Mouse (Mus musculus) forebrain, postnatal 0 days (tissue): Measurements from ENCODE around the gene Lonp2. TPM values are rescaled to one million over a fixed set of nuclear protein-coding genes. Genes with fewer than 3 reads are reported as not detected.

Experiments used
- ATAC-seq: fragments of 200-750 bp; cut with Nextera tagmentation; 2 replicates; pipeline ENCODE4 v1.8.0; 2017; ENCODE audit warnings: mild to moderate bottlenecking, moderate library complexity
- DNase-seq: peaks from one replicate; pipeline ENCODE4 v3.0.0-alpha.2; 2015
- H3K27ac ChIP-seq: fragments of 300-500 bp; sonication (generic); 2 replicates; pipeline ENCODE4 v1.5.1; 2014; ENCODE audit warnings: low read depth, mild to moderate bottlenecking, antibody characterized with exemption, low read length, moderate library complexity, mixed read lengths
- H3K27me3 ChIP-seq: fragments of 300-500 bp; sonication (generic); 2 replicates; pipeline ENCODE4 v1.6.1; 2014; ENCODE audit warnings: mild to moderate bottlenecking, low read length, mixed read lengths; ENCODE audit not compliant: insufficient read depth
- H3K36me3 ChIP-seq: fragments of 300-500 bp; sonication (generic); 2 replicates; pipeline ENCODE4 v1.6.1; 2014; ENCODE audit warnings: mild to moderate bottlenecking, moderate library complexity; ENCODE audit not compliant: insufficient read depth
- H3K4me1 ChIP-seq: fragments of 300-500 bp; sonication (generic); 2 replicates; pipeline ENCODE4 v1.6.1; 2014; ENCODE audit warnings: antibody characterized with exemption; ENCODE audit not compliant: insufficient read depth
- H3K4me2 ChIP-seq: fragments of 300-500 bp; sonication (generic); 2 replicates; pipeline ENCODE4 v1.6.1; 2014; ENCODE audit warnings: low read depth, mild to moderate bottlenecking, moderate library complexity
- H3K4me3 ChIP-seq: fragments of 300-500 bp; sonication (generic); 2 replicates; pipeline ENCODE4 v1.5.1; 2014; ENCODE audit warnings: low read depth, low read length, mixed read lengths
- H3K9ac ChIP-seq: fragments of 300-500 bp; sonication (generic); 2 replicates; pipeline ENCODE4 v1.6.1; 2014; ENCODE audit warnings: mild to moderate bottlenecking
- H3K9me3 ChIP-seq: fragments of 300-500 bp; sonication (generic); 2 replicates; pipeline ENCODE4 v1.6.1; 2016; ENCODE audit warnings: low read length
- CTCF ChIP-seq: sonication (generic); IDR thresholded peaks from 2 replicates; pipeline ENCODE4 v1.5.1; 2016; ENCODE audit warnings: antibody characterized with exemption, control low read depth, low read depth
- WGBS: fragments of 180-500 bp; shearing (Covaris S2); extraction: QIAGEN DNeasy Blood & Tissue Kit; methylation state at CpG from one replicate; pipeline ENCODE4 v1.1.7; 2014; 5-methylcytosine and 5-hydroxymethylcytosine counted together
- polyA plus RNA-seq: library from polyadenylated mRNA; unstranded; fragments of >200 nt; fragmentation: Nextera tagmentation; extraction: Ambion mirVana; gene quantifications from 2 replicates; pipeline ENCODE4 v1.2.1, GENCODE M21; 2015
- total RNA-seq: library from RNA; depleted of rRNA; stranded (reverse); fragments of >200 nt; gene quantifications from 2 replicates; pipeline ENCODE4 v1.2.3, GENCODE M21; 2014

Lonp2 gene
- total and polyA plus RNA-seq, 2 experiments from 2014 or later: 50.7 to 66.9 TPM

DNA sequence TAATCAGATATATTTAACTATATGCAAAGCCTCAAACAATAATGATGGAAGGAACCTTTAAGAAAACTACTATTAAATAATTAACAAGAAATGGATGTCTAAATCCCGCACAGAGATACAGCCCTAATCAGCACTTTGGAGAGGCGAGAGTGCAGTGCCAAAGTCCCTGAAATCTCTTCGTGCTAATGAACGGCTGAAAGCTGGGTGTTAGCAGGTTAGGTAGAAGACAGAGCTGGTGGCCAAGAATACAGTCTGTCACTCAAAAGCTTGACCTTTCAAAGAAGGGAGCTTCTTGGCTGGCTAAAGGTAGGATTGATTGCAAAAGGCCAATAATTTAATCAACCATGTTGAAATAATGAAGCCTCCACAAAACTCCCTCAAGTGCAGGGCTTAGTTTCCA lies 110.3 kb downstream of the Lonp2 start:
- H3K27me3 ChIP-seq: no peaks in the 10 kb centered on the region
- H3K4me1 ChIP-seq: peaks cover 13% of the 10 kb centered on the region; the same call in 1 of the 2 replicates
- no peak overlapping the region for H3K27ac ChIP-seq
- no peak for DNase-seq
- 33% methylated on average over 4 of the region's 4 CpGs for WGBS
- H3K9ac ChIP-seq: no peak overlapping the region
- ATAC-seq: no peak
- H3K36me3 ChIP-seq: no peaks in the 10 kb centered on the region
- no peak overlapping the region for H3K4me2 ChIP-seq
- TF ChIP-seq CTCF: no peak
- H3K9me3 ChIP-seq: no peaks in the 10 kb centered on the region
- H3K4me3 ChIP-seq: no peak overlapping the region

DNA sequence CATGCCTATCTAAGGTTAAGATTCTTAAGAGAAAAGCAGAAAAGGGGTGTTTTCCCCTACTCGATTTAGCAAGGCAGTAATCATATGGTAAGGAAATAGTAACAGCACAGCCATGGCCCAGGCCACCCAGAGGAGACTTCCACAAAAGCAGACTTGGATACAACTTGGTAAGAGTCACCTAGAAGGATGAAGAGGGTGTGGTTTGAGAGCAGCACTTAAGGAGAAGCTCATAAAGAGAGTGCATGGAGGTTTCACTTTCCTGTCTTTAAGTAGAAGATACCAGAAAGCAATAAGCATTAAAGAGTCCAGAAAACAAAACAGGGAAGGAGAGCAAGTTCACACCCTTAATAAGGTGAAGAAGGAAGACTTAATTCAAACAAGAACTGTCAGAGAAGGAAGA lies 111.1 kb downstream of the Lonp2 start:
- DNase-seq: no peak
- WGBS: 81% methylated on average over 1 of the region's 1 CpGs
- Histone ChIP-seq H3K4me2 (no peak overlapping the region), H3K27me3 (no peaks in the 10 kb centered on the region), H3K4me3 (no peak overlapping the region), H3K36me3 (no peaks in the 10 kb centered on the region), H3K9me3 (no peaks in the 10 kb centered on the region), H3K27ac (no peak overlapping the region), H3K9ac (no peak overlapping the region), H3K4me1 (peaks cover 13% of the 10 kb centered on the region; the same call in 1 of the 2 replicates)
- no peak for ATAC-seq
- TF ChIP-seq CTCF: no peak

- ATAC-seq (no peak), DNase-seq (no peak)
- no peaks in the 10 kb centered on the region for H3K27me3 ChIP-seq
- WGBS: 51% methylated on average over 3 of the region's 3 CpGs
- H3K4me1 ChIP-seq: peaks cover 8% of the 10 kb centered on the region; the same call in 1 of the 2 replicates
- no peak overlapping the region for H3K27ac ChIP-seq
- no peaks in the 10 kb centered on the region for H3K9me3 ChIP-seq
- no peak overlapping the region for H3K4me2 ChIP-seq
- H3K36me3 ChIP-seq: no peaks in the 10 kb centered on the region
- H3K9ac ChIP-seq: no peak overlapping the region
- no peak for TF ChIP-seq CTCF
- no peak overlapping the region for H3K4me3 ChIP-seq
These were observed 111.7 kb downstream of the Lonp2 start for GRCm38 (mm10) chr8:86735446-86736111.

DNA sequence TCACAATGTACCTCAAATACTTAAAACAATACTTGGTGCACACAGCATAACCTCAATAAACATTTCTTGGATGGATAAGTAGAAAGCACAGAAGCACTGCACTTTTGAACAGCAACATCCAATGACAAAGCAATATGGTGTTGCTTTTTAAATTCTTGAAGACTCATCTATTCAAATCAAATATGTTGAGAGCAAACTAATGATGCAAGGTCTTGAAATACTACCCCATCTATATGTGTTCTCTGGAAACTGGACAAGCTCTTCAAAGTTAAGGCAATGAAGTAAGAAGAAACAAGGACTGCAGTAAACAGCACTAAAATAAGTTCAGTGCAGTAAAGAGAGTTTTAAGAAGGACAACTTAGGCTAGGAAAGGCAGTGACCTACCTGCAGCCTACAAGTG lies 117.1 kb downstream of the Lonp2 start:
- Histone ChIP-seq H3K4me2 (no peak overlapping the region), H3K36me3 (no peaks in the 10 kb centered on the region), H3K4me1 (peaks cover 9% of the 10 kb centered on the region), H3K27ac (no peak overlapping the region), H3K27me3 (no peaks in the 10 kb centered on the region), H3K9ac (no peak overlapping the region), H3K4me3 (no peak overlapping the region), H3K9me3 (no peaks in the 10 kb centered on the region)
- no peak for ATAC-seq
- no peak for DNase-seq
- TF ChIP-seq CTCF: no peak

DNA sequence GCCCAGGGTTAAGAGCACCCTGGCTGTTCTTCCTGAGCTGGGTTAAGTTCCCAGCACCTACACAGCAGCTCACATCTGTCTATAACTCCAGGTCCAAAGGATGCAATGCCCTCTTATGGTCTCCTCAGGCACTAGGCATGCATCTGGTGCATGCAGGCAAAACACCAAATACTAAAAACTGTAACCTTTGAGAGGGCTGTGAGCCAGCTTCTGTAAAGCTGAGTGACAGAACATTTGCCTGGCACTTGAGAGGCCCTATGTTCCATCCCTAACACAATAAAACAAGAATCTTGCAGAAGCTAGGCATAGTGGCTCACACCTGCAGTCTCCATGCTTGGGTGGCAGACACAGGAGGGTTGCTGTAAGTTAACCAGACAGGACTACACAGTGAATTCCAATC lies 117.8 kb downstream of the Lonp2 start:
- H3K4me2 ChIP-seq: no peak overlapping the region
- no peaks in the 10 kb centered on the region for H3K36me3 ChIP-seq
- no peaks in the 10 kb centered on the region for H3K9me3 ChIP-seq
- H3K4me3 ChIP-seq: no peak overlapping the region
- TF ChIP-seq CTCF: no peak
- DNase-seq: no peak
- no peaks in the 10 kb centered on the region for H3K27me3 ChIP-seq
- H3K4me1 ChIP-seq: peaks cover 12% of the 10 kb centered on the region
- H3K27ac ChIP-seq: no peak overlapping the region
- no peak overlapping the region for H3K9ac ChIP-seq
- no peak for ATAC-seq

DNA sequence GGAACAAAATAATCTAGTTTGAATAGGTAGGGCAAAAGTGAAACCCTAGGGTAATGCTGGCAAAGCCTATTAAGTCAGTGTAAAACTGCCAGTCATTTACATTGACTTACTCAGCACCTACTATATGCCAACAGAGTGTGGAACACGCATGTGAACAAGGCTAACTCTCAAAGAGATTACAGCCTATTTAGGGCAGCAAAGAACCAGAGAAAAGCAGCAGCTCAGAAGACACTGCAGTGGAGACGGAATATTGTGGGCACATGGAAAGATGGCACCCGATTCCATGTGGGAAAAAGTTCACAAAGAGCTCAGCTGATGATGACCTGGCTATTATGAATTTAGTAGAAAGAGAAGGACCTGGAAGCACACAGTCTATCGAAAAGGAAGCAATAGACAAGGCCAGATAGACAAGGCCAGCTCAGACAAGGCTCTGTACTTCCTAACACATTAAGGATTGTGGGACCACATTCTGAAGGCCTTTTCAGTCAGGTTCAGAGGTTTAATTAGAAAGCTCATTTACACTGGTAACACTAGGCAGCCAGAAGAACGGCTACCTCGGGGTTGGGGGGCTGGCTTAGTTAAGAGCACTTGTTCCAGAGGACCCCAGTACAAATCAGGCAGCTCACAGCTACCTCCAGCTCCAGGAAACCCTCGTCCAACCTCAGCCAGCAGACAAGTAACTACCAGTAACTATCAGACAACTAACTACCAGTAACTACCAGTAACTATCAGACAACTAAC lies 118.9 kb downstream of the Lonp2 start:
- no peak overlapping the region for H3K9ac ChIP-seq
- H3K4me3 ChIP-seq: no peak overlapping the region
- H3K27me3 ChIP-seq: no peaks in the 10 kb centered on the region
- H3K36me3 ChIP-seq: no peaks in the 10 kb centered on the region
- WGBS: 46% methylated on average over 7 of the region's 7 CpGs
- H3K9me3 ChIP-seq: no peaks in the 10 kb centered on the region
- no peak for DNase-seq
- H3K27ac ChIP-seq: no peak overlapping the region
- no peak for ATAC-seq
- peaks cover 16% of the 10 kb centered on the region for H3K4me1 ChIP-seq
- H3K4me2 ChIP-seq: 0 out of 2 replicates have a peak overlapping the region, but pooled peaks have one; percentile 2
- TF ChIP-seq CTCF: no peak
